Mouse (Mus musculus) kidney, postnatal 14 days (tissue): ENCODE data around the gene Mars2.

Experiments
- DNase-seq: peaks from one replicate; pipeline ENCODE4 v3.0.0; 2022; ENCODE audit warnings: mixed read lengths

The Mars2 gene

GRCm38 (mm10) chr1:55236890-55237642 lies at the start of gene Mars2:
Gene Mars2, plus strand, starts transcription at chr1:55237177.
- DNase-seq, result peak; percentile 97

- no peak for DNase-seq
These were observed 45.0 kb upstream of the Mars2 start for GRCm38 (mm10) chr1:55192015-55192414.

- DNase-seq, result peak; percentile 37
These were observed 44.2 kb upstream of the Mars2 start for GRCm38 (mm10) chr1:55192824-55193223.

DNA sequence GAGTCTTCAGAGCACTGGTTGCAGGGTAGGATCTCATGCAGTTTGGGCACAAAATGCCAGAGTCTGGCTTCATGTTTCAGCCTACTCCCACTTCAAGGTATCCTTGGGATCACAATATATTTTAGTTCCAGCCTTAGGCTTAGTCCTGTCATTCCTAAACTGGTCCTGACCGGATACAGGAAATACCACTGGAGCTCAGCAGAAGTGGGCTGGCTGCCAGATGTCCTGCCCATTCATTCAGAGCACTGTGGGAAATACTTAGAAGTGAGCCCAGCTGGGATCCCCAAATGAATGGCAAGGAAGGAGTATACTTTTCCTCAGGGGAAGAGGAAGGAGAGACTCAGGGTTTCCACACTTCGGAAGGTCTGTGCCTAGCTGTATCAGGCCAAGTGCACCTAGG lies 43.7 kb upstream of the Mars2 start:
- DNase-seq, result peak; percentile 91

DNA sequence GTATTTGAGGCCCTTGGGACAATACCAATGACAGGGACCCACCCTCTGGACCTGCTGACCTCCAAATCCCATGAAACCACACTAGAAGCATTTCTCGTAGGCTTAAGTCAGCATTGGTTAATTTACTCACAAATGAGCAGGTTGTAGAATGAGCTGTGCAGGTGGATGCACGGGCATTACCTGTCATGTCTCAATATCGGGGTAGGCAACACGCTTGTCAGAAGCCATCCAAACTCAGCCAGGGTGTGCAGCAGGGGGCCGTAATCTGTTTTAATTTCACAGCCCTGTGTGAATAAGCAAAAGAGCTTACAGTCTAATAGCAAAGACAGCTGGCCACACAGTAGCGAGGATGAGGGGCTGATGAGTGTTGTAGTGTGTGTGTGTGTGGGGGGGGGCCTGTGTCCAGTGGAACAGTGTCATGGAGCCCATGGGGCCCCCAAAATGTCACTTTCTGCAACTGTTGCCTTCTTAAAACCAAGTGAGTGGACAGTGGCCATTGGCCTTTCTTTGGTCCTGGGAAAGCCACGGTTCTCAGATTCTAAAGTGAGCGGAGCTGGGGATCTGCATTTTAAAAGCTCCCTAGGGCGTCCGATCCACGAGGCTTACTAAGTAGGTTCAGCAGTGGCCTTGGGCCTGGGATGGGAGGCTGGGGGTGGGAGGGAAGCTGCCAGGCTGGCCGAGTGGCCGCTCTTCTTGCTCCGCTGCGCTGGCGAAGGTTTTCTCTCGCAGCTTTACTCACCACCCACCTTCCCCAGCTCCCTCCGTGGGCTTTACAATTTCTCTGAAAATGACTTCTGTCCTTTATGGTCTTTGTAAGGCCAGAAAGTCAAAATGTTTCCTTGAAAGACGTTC lies 42.7 kb upstream of the Mars2 start:
- no peak for DNase-seq

DNA sequence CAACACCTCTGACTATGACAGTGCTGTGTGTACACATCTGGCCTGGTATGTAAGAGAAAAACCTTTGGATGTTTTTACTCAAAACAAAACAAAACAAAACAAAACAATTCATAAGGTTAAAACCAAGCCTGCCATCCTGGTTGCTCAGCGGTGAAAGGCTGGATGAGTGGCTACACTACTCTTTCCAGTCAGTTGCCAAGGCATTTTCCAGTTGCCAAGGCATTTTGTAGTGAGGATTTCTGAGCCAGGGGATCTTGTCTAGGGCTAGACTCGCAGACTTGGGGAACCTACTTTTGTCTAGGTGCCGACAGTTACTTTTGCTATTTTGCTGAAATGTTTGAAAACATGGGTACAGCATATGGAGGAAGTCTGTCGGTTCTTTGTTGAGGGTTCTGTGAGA lies 42.0 kb upstream of the Mars2 start:
- DNase-seq, result no peak

DNA sequence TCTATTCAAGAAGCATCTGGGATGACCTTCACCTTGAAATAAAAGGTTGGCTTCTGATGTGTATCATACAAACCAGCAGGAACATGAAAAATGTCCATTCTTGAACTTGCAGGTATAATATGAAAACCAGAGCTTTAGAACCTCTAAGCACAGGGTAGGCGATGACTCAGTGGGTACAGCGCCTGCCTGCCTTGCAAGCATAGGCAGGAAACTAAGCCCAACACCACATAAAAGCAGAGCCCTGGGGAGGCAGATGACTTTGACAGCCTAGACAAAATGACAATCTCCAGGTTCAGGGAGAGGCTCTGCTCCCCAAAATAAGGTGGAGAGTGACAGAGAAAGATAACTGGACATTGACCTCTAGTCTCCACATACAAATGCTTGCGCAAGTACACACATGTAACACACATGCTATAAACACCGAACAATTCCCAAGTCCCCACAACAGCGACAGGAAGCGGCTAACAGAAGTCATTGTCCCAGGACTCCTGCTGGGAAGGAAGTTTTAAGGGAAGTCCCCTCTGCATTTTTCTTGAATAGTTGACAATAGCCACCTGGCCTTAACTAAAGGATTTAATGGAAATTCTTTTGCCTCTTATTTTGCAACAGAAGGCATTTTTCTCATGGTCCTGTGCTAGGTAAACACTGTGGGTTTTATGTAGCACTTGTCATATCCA lies 40.5 kb upstream of the Mars2 start:
- peak; percentile 35 for DNase-seq

DNA sequence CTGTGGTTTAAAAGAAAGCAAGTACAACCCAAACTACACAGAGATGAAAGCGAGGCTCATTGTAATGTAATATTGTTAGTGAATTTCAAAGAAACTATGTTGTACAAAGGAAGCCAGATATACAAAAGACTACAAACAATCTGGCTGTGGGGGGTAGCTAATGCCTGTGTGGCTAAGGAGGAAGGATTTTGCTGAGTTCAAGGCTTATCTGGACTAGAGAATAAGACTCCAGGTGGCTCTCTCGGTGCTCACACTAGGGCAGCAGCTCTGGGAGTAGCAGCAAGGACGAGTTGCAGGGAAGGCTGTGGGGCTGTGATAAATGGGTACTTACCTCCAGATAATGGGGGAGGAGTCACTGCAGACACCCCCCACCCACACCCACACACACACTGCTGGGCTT lies 38.3 kb upstream of the Mars2 start:
- DNase-seq, result no peak

DNA sequence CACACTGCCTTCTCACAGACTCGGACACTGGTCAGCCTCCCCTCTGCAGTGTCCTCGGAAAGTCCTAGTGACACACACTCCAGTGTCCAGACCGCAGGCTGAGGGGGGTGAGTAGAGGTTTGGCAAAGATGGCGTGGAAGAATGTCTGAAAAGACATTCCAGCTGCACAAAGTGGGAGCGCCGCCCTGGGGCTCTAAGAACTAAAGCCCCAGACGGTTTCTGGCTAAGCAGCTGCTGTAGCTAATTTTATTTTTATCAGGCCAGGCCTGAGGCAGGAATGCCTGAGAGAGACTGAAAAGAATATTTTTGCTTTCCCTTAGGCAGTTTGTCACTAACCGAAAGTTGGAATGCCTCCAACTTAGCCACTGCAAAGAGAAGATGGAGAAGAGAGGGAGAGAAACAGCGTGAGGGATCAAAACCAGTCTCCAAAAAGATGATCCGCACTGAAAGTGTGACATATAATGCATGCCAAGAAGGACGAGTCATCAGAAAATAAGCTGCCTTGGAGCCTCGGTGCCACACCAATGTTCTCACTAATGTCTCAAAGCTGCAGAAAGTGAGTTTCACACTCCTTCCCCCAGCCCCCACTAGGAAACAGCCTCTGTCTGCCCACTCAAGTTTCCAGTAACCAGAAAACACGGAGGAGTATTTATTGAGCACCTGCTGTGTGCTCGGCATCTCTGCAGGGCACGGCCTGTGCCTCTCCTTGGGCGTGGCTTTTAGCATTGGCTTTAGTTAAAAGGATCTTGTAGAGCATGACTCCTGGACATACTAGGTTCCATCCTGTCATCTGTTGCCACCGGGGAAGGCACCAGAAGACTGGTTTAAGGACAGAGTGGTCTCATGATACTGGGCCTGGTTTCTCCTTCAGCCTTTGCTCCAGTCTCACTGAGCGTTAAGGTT lies 34.9 kb upstream of the Mars2 start:
- DNase-seq, result peak; percentile 62

- DNase-seq, result no peak
These were observed 31.1 kb upstream of the Mars2 start for GRCm38 (mm10) chr1:55205808-55206327.

DNA sequence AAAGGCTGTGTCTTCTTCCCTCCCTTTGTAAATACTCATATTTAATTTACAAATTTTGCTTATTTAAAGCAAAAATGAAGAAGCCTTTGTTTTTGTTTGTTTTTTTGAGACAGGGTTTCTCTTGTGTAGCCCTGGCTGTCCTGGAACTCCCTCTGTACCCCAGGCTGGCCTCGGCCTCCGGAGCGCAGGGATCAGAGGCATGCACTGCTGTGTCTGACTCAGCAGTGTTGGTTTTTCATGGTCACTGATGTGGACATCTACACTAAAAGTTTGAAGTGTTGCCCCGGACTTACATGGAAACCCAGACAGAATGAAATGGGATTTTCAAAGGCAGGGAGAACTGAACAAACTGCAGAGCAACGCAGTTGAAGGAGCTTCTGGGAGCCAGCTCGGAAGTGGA lies 29.4 kb upstream of the Mars2 start:
- DNase-seq, result no peak

GRCm38 (mm10) chr1:55208500-55209140 lies 28.4 kb upstream of the Mars2 start:
- no peak for DNase-seq

DNA sequence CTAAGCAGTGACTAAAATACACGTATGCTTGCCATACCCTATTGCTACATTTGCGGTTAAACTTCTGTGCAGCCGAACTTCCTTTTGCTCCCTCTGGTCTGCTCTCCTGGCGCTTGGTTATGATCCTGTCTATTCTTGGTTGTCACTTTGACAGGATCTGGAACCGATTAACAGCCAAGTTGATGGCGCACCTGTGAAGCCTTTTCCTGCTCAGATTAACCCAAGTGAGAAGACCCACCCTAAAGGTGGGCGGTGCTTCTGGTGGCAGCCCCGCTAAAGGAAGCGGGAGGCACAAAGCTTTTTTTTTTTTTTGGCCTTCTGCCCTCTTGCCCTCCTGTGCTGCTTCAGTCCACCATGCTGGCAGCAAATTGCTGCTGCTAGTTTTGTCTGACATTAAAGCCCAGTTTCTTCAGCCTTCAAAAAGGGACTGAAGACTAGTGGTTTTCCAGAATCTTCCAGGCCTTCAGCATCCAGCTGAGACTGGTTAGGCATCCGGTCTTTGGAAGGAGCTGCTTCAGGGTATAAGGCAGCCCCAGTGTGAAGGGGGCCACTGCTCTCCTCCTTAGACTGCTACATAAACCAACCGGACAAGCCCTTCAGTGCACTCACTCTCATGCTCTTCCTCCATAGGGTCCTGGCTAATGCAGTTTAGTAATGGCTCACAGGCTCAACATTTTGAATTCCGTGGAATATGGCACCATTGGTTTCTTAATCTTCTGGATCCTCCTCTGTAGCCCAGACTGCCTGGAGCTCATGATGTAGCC lies 26.6 kb upstream of the Mars2 start:
- peak; percentile 30 for DNase-seq

DNA sequence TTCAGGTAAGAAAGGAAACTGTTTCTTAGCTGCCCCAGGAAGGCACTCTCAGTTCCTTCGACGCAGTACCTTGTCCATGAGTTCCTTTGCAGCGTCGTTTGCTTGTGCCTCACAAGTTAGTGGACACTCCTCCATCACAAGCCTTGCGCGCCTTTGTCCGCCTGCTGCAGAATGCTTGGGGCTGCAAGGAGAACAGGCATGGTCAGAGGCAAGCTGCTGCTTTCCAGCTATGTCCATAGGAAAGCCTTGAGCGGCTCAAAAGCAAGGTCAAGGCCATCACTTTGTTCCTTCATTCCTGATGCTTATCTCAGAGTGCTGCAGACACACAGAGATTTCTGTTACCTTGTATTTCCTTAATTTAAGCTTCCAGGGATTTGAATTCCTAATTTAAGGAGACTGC lies 25.9 kb upstream of the Mars2 start:
- no peak for DNase-seq

GRCm38 (mm10) chr1:55212771-55213170 lies 24.2 kb upstream of the Mars2 start:
- no peak for DNase-seq

DNA sequence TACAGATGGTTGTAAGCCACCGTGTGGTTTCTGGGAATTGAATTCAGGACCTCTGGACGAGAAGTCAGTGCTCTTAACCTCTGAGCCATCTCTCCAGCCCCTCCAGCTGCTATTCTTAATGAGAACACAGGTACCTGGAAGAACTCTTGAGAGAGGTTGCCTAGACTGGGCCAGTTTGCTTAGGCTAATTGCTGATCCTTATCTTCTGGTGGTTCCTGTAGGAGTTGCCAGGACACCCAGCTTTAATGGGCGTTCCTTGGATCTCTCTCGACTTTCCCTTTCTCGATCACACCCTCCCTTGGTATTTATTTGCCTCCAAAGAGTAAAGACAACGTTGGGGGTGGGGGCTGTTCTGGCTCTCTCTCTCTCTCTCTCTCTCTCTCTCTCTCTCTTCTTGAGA lies 23.5 kb upstream of the Mars2 start:
- DNase-seq, result no peak

- no peak for DNase-seq
These were observed 23.0 kb upstream of the Mars2 start for GRCm38 (mm10) chr1:55213936-55214335.

DNA sequence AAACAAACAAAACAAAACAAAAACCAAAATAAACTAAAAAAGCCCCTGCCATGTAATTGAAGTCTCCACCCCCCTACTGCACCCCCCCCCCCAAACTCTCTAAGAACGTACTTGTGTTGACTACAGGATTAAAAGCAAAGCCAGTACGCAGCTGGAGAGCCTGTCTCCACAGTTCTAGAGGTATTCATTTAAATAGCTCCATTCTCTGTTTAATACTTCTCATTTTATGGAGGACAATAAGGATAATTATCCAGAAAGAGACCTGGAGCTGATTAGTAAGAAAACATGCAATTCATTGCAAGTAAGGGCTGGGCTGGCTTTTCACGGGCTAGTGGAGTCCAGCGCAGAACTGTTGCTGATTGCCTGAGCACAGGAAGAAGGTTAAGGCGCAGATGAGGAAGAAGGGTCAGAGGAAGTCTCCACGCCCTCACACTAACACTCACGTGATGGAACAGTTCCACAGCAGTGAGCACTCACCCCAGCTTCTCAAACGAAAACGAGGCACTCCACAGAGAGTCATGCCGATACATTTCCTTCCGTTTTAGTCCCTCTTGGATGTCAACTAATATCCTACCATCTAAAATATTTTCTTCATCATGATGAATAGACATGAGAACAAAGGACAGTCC lies 21.7 kb upstream of the Mars2 start:
- DNase-seq, result peak; percentile 53

DNA sequence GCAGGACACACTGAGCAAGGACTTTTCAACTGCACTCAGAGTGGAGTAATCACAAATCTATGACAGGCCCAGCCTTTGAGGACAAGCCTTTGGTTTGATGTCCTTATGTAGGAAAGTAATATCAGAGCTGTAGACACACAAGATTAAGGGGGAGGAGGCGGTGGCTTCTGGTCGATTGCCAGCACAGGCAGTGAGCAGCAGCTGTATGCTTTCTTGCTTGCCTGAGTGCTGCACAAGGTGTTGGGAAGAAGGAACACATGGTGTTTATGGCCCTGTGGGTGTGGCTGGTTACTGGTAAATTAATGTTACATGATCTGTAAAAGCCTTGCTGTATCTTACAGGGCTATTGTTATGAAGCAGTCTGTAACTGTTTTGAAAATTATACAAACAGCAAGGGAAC lies 19.8 kb upstream of the Mars2 start:
- DNase-seq, result no peak

DNA sequence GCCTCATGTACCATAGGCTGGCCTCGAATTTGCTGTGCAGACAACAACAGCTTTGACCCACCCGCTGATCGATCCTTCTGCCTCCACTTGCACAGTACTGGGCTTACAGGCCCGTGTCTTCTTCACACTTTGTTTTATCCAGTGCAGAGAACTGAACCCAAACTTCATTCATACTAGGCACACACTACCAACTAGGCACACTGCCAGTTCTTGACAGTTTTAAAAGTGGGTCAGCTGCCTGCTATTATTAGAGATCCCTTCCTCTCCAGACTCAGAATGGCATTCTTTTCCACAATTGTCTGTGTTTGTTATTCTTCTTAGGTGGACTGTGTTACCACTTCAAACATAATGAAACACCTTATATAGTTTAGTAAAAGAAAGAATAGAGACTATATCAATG lies 15.6 kb upstream of the Mars2 start:
- no peak for DNase-seq

GRCm38 (mm10) chr1:55223026-55223425 lies 14.0 kb upstream of the Mars2 start:
- DNase-seq, result no peak
